Mouse (Mus musculus): ENCODE results near the gene Hspg2. TPM values are rescaled to one million over a fixed set of nuclear protein-coding genes. Genes with fewer than 3 reads are reported as not detected.

The Hspg2 gene
- total and polyA plus RNA-seq, 3 experiments = 1.3 to 14.0 (median 5.5) TPM

GRCm38 (mm10) chr4:137443625-137444024, 24.9 kb upstream of the Hspg2 start:
- TF ChIP-seq SMC3 (IDR thresholded peaks at IDR 0.05; ENCODE audit: low read depth, low read length) = peak; percentile 91
- TF ChIP-seq MAZ (IDR thresholded peaks at IDR 0.05; ENCODE audit: low read depth, low read length) = no peak
- TF ChIP-seq IRF4 (IDR thresholded peaks at IDR 0.05; ENCODE audit: low read depth, low read length) = no peak
- TF ChIP-seq ZC3H11A (IDR thresholded peaks at IDR 0.05; ENCODE audit: low read depth, low read length) = peak; percentile 83
- TF ChIP-seq TBP (conservative IDR thresholded peaks at IDR 0.05; ENCODE audit: low read depth, low read length) = no peak
- TF ChIP-seq RAD21 (IDR thresholded peaks at IDR 0.05; ENCODE audit: low read depth, low read length) = peak; percentile 92
- no peak for TF ChIP-seq NRF1 (IDR thresholded peaks at IDR 0.05; ENCODE audit: low read depth, low read length)
- TF ChIP-seq EP300 (IDR thresholded peaks at IDR 0.05; ENCODE audit: low read length) = no peak
- TF ChIP-seq CTCF (conservative IDR thresholded peaks at IDR 0.05 in 1 of 2, IDR thresholded peaks at IDR 0.05 in 1 of 2; ENCODE audit: low read depth in 2 of 2, low read length in 2 of 2) = peak; percentile 89 to 92
- no peaks in the 10 kb centered on the region for H3K36me3 ChIP-seq (replicated peaks in 1 of 2; ENCODE audit: control insufficient read depth in 1 of 2, insufficient read depth in 1 of 2, low read length in 1 of 2)
- no peak overlapping the region for H3K4me3 ChIP-seq (replicated peaks in 1 of 3; ENCODE audit: low read depth in 2 of 3, low read length in 2 of 3, poor library complexity in 1 of 3)
- DNase-seq (ENCODE audit: extremely low read depth) = peak; percentile 50
- H3K9me3 ChIP-seq (replicated peaks; ENCODE audit: low read length) = no peaks in the 10 kb centered on the region
- H3K27ac ChIP-seq (ENCODE audit: insufficient read depth, low read depth) = no peak overlapping the region
- in situ Hi-C loops (cut with MboI; ENCODE audit: low pct_ligation_motif_present, low pct_unique_long_range_greater_than_20kb, low sequenced_read_pairs) = loop anchor here (25.0 kb wide), 1 partner anchor 356 kb away; no protein-coding TSS in a partner anchor
- H3K27me3 ChIP-seq (replicated peaks) = no peaks in the 10 kb centered on the region
- H3K4me1 ChIP-seq (ENCODE audit: control insufficient read depth in 1 of 2, insufficient read depth in 2 of 2) = peaks cover 13 to 32% of the 10 kb centered on the region in 2 experiments
- no peak overlapping the region for H3K9ac ChIP-seq (ENCODE audit: insufficient read depth, low read depth)
- no peak overlapping the region for H3K4me2 ChIP-seq (ENCODE audit: insufficient read depth, low read depth, poor library complexity, severe bottlenecking)
- H3K79me2 ChIP-seq (replicated peaks; ENCODE audit: control insufficient read depth, extremely low read depth, insufficient read depth, poor library complexity, severe bottlenecking) = no peaks in the 10 kb centered on the region
- dilution Hi-C loops (cut with MboI; ENCODE audit: extremely low pct_ligation_motif_present, extremely low pct_unique_long_range_greater_than_20kb, low sequenced_read_pairs) = no loop called here

- no peak for TF ChIP-seq POLR2AphosphoS2 (IDR thresholded peaks at IDR 0.05; ENCODE audit: low read depth, low read length)
- no peak for TF ChIP-seq UBTF (IDR thresholded peaks at IDR 0.05; ENCODE audit: low read depth, low read length)
- peak; percentile 74 for TF ChIP-seq BHLHE40 (IDR thresholded peaks at IDR 0.05; ENCODE audit: low read depth, low read length)
- no peak for TF ChIP-seq ZNF384 (IDR thresholded peaks at IDR 0.05; ENCODE audit: low read depth, low read length)
- TF ChIP-seq TCF12 (IDR thresholded peaks at IDR 0.05; ENCODE audit: low read depth, low read length) = no peak
- peak; percentile 62; the same call in 1 of the 2 replicates for TF ChIP-seq IRF4 (IDR thresholded peaks at IDR 0.05; ENCODE audit: low read depth, low read length)
- no peak for TF ChIP-seq MAZ (IDR thresholded peaks at IDR 0.05; ENCODE audit: low read depth, low read length)
- no peak for TF ChIP-seq MAFK (IDR thresholded peaks at IDR 0.05; ENCODE audit: insufficient replicate concordance, low read length)
- TF ChIP-seq NRF1 (IDR thresholded peaks at IDR 0.05; ENCODE audit: low read depth, low read length) = no peak
- Histone ChIP-seq H3K4me1 (ENCODE audit: control insufficient read depth in 1 of 2, insufficient read depth in 2 of 2) (peaks cover 26 to 51% of the 10 kb centered on the region in 2 experiments), H3K36me3 (replicated peaks in 1 of 2; ENCODE audit: control insufficient read depth in 1 of 2, insufficient read depth in 1 of 2, low read length in 1 of 2) (no peaks in the 10 kb centered on the region), H3K79me2 (replicated peaks; ENCODE audit: control insufficient read depth, extremely low read depth, insufficient read depth, poor library complexity, severe bottlenecking) (no peaks in the 10 kb centered on the region), H3K27ac (ENCODE audit: insufficient read depth, low read depth) (no peak overlapping the region), H3K4me2 (ENCODE audit: insufficient read depth, low read depth, poor library complexity, severe bottlenecking) (no peak overlapping the region), H3K27me3 (replicated peaks) (no peaks in the 10 kb centered on the region), H3K9ac (ENCODE audit: insufficient read depth, low read depth) (no peak overlapping the region), H3K9me3 (replicated peaks; ENCODE audit: low read length) (no peaks in the 10 kb centered on the region), H3K4me3 (replicated peaks in 1 of 3; ENCODE audit: low read depth in 2 of 3, low read length in 2 of 3, poor library complexity in 1 of 3) (no peak overlapping the region)
- no peak for DNase-seq (ENCODE audit: extremely low read depth)
- in situ Hi-C loops (cut with MboI; ENCODE audit: low pct_ligation_motif_present, low pct_unique_long_range_greater_than_20kb, low sequenced_read_pairs) (loop anchor here (5.0 to 25.0 kb wide), 2 partner anchors 101 to 359 kb away; no protein-coding TSS in a partner anchor), dilution Hi-C loops (cut with MboI; ENCODE audit: extremely low pct_ligation_motif_present, extremely low pct_unique_long_range_greater_than_20kb, low sequenced_read_pairs) (no loop called here)
Measured at GRCm38 (mm10) chr4:137445881-137446280, 22.7 kb upstream of the Hspg2 start.

Data from CH12.LX (cell line).